Mouse (Mus musculus) ES-CJ7 (cell line): ENCODE data around the gene Cars2.
"Not testable (repeated sequence)": the region's sequence is repeated elsewhere in the genome, so short reads cannot be mapped to it uniquely, and the experiment has no call there.

Source experiments
- DNase-seq: peaks from one replicate; pipeline ENCODE4 v3.0.0; 2011; ENCODE audit warnings: low read depth, low spot score

Gene Cars2

GRCm38 (mm10) chr8:11475876-11476275 lies 74.7 kb downstream of the Cars2 start:
- DNase-seq = no peak

- no peak for DNase-seq
Measured at GRCm38 (mm10) chr8:11475397-11475796, 75.2 kb downstream of the Cars2 start.

- DNase-seq = no peak
Measured at GRCm38 (mm10) chr8:11473072-11473471, 77.5 kb downstream of the Cars2 start.

- DNase-seq = no peak
Measured at GRCm38 (mm10) chr8:11471309-11471708, 79.3 kb downstream of the Cars2 start.

GRCm38 (mm10) chr8:11470694-11471093 lies 79.9 kb downstream of the Cars2 start:
- DNase-seq = no peak

GRCm38 (mm10) chr8:11469095-11469494 lies 81.5 kb downstream of the Cars2 start:
- peak; percentile 79 for DNase-seq

GRCm38 (mm10) chr8:11466528-11466927 lies 84.1 kb downstream of the Cars2 start:
- not testable (repeated sequence) for DNase-seq

- DNase-seq = no peak
Measured at GRCm38 (mm10) chr8:11465619-11466018, 85.0 kb downstream of the Cars2 start.

- DNase-seq = no peak
Measured at GRCm38 (mm10) chr8:11464707-11464964, 85.9 kb downstream of the Cars2 start.
